Mouse (Mus musculus) small intestine, adult 2 months (tissue): ENCODE measurements around the gene Zscan20. TPM values are rescaled to one million over a fixed set of nuclear protein-coding genes. Genes with fewer than 3 reads are reported as not detected.
"Not testable (repeated sequence)": the region's sequence is repeated elsewhere in the genome, so short reads cannot be mapped to it uniquely, and the experiment has no call there.

Source experiments
- H3K27ac ChIP-seq: fragments of 200-500 bp; 2 replicates; pipeline ENCODE4 v1.5.1; 2012; ENCODE audit warnings: low read depth, low read length, control low read depth, inconsistent platforms; ENCODE audit not compliant: insufficient read depth
- H3K27me3 ChIP-seq: fragments of 200-500 bp; 2 replicates; pipeline ENCODE4 v1.6.1; 2012; ENCODE audit warnings: mild to moderate bottlenecking, moderate library complexity, low read length, inconsistent platforms; ENCODE audit not compliant: control insufficient read depth, insufficient read depth
- H3K36me3 ChIP-seq: fragments of 200-500 bp; 2 replicates; pipeline ENCODE4 v1.6.1; 2012; ENCODE audit warnings: mild to moderate bottlenecking, low read length, control low read depth, inconsistent platforms; ENCODE audit not compliant: control insufficient read depth, insufficient read depth
- H3K4me1 ChIP-seq: fragments of 200-500 bp; 2 replicates; pipeline ENCODE4 v1.6.1; 2012; ENCODE audit warnings: low read length, inconsistent platforms, mixed read lengths; ENCODE audit not compliant: control insufficient read depth, insufficient read depth, insufficient read length
- H3K4me3 ChIP-seq: fragments of 200-500 bp; 2 replicates; pipeline ENCODE4 v1.5.1; 2012; ENCODE audit warnings: low read depth, mild to moderate bottlenecking, control low read depth, inconsistent platforms, low read length, moderate library complexity
- CTCF ChIP-seq: fragments of 200-500 bp; IDR thresholded peaks from 2 replicates; pipeline ENCODE4 v1.5.1; 2012; ENCODE audit warnings: low read depth, mild to moderate bottlenecking, control low read depth, inconsistent platforms, low read length, moderate library complexity, mixed read lengths; ENCODE audit not compliant: insufficient replicate concordance, insufficient read length; ENCODE audit errors: extremely low read depth
- POLR2A ChIP-seq: fragments of 200-500 bp; IDR thresholded peaks from 2 replicates; pipeline ENCODE4 v1.6.1; 2012; ENCODE audit warnings: low read depth, mild to moderate bottlenecking, control low read depth, inconsistent platforms, low read length, moderate library complexity
- WGBS: fragments of 180-500 bp; shearing (Covaris S2); methylation state at CpG from one replicate; pipeline ENCODE4 v1.1.7; 2018; 5-methylcytosine and 5-hydroxymethylcytosine counted together
- polyA plus RNA-seq: library from polyadenylated mRNA; depleted of rRNA; stranded (reverse); fragments of >200 nt; gene quantifications from 2 replicates; pipeline ENCODE4 v1.2.3, GENCODE M21; 2012; rRNA removed

Gene Zscan20
- polyA plus RNA-seq, 1 experiment: 1.6 TPM

DNA sequence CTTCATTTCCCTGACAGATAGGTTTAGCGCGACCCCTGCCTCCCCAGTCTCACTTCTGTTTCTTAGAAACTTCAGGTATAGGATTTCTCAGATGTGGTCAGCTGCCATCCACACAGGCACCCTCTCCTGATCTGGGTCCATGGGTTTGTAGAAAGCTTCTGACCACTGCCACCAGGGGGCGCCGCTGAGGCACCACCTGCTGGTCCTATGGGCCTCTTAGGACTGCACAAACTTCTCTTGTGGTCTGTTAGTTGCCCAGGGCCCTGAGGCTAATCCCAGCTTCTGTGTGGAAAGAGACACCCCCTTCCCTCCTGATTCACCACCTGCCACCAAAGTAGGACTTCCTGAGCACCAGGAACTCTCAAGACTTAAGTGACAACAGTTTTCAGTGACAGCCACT, 30.7 kb downstream of the Zscan20 start:
- no peak overlapping the region for H3K4me3 ChIP-seq
- no peaks in the 10 kb centered on the region for H3K27me3 ChIP-seq
- no peaks in the 10 kb centered on the region for H3K4me1 ChIP-seq
- no peak overlapping the region for H3K27ac ChIP-seq
- WGBS: 48% methylated on average over 4 of the region's 4 CpGs
- H3K36me3 ChIP-seq: no peaks in the 10 kb centered on the region; the same call in 1 of the 2 replicates
- no peak for TF ChIP-seq POLR2A
- TF ChIP-seq CTCF: peak; percentile 93; the same call in 1 of the 2 replicates

GRCm38 (mm10) chr4:128575811-128576210, 34.1 kb downstream of the Zscan20 start:
- Histone ChIP-seq H3K4me1 (no peaks in the 10 kb centered on the region), H3K36me3 (no peaks in the 10 kb centered on the region), H3K27ac (no peak overlapping the region), H3K27me3 (no peaks in the 10 kb centered on the region), H3K4me3 (no peak overlapping the region)
- 52% methylated on average over 4 of the region's 4 CpGs for WGBS
- no peak for TF ChIP-seq POLR2A

GRCm38 (mm10) chr4:128560327-128560726, 49.6 kb downstream of the Zscan20 start:
- no peaks in the 10 kb centered on the region for H3K36me3 ChIP-seq
- TF ChIP-seq CTCF (no peak), POLR2A (no peak)
- no peak overlapping the region for H3K27ac ChIP-seq
- WGBS: 78% methylated on average over 3 of the region's 3 CpGs
- no peaks in the 10 kb centered on the region for H3K27me3 ChIP-seq
- H3K4me3 ChIP-seq: no peak overlapping the region
- no peaks in the 10 kb centered on the region for H3K4me1 ChIP-seq

- H3K4me1 ChIP-seq: no peaks in the 10 kb centered on the region
- no peak for TF ChIP-seq POLR2A
- no peak for TF ChIP-seq CTCF
- no peak overlapping the region for H3K27ac ChIP-seq
- H3K36me3 ChIP-seq: no peaks in the 10 kb centered on the region
- H3K4me3 ChIP-seq: no peak overlapping the region
- 93% methylated on average over 2 of the region's 2 CpGs for WGBS
- no peaks in the 10 kb centered on the region for H3K27me3 ChIP-seq
Observed at GRCm38 (mm10) chr4:128554198-128554597, 55.7 kb downstream of the Zscan20 start.

DNA sequence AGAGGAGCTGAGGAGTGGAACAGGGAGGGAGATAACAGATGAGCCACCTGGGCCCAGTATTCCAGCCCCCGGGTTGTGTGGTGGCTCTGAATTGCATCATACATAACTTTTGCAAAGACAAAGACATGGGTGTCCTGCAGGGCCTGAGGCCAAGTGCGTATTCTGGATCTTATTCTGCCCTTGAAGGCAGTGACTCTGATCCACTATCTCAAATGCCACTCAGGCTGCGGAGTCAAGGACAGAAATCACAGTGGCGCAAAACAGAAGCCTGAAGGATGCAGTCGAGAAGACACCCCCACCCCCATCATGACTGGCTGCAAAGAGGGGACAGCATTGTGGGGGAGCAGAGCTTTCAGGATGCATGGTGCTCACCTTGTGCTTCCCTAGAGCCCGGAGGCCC, 59.1 kb downstream of the Zscan20 start:
- Histone ChIP-seq H3K4me3 (no peak overlapping the region), H3K36me3 (no peaks in the 10 kb centered on the region), H3K27ac (no peak overlapping the region), H3K27me3 (no peaks in the 10 kb centered on the region), H3K4me1 (no peaks in the 10 kb centered on the region)
- TF ChIP-seq POLR2A: no peak
- 76% methylated on average over 6 of the region's 6 CpGs for WGBS

GRCm38 (mm10) chr4:128543956-128544486, 65.9 kb downstream of the Zscan20 start:
- 57% methylated on average over 2 of the region's 2 CpGs for WGBS
- not testable (repeated sequence) for H3K27me3 ChIP-seq, H3K27ac ChIP-seq, H3K4me3 ChIP-seq, H3K4me1 ChIP-seq, H3K36me3 ChIP-seq

DNA sequence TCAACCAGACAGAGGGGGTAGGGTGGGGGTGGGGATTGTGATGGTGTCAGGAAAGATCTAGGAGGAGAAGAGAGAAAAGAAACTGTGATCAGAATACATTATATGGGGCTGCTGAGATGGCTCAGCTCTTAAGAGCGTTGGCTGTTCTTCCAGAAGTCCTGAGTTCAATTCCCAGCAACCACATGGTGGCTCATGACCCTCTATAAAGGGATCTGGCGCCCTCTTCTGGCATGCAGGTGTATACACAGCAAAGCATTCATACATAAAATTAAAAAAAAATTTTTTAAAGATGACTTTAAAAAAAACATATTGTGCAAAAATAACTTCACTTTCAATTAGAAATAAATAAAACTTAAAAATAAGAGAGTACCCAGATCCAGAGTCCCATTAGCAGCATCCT, 66.5 kb downstream of the Zscan20 start:
- no peaks in the 10 kb centered on the region for H3K4me1 ChIP-seq
- H3K27me3 ChIP-seq: no peaks in the 10 kb centered on the region; the same call in 1 of the 2 replicates
- H3K27ac ChIP-seq: no peak overlapping the region
- H3K36me3 ChIP-seq: no peaks in the 10 kb centered on the region
- no peak overlapping the region for H3K4me3 ChIP-seq
- TF ChIP-seq POLR2A: no peak
- no peak for TF ChIP-seq CTCF
- 30% methylated on average over 2 of the region's 2 CpGs for WGBS

Other genes starting within 250 kb of the Zscan20 start
- 3.5 and 6.1 TPM in 2 replicates for gene Tlr12, start 8.5 kb upstream of the Zscan20 start, polyA plus RNA-seq
- 42.0 and 83.8 TPM in 2 replicates for gene Phc2, start 44.6 kb upstream of the Zscan20 start, polyA plus RNA-seq
- 0.11 and 0.32 TPM in 2 replicates for gene A3galt2, start 145.3 kb upstream of the Zscan20 start, polyA plus RNA-seq
- gene Zfp362, start 195.9 kb upstream of the Zscan20 start, polyA plus RNA-seq: 19.8 and 37.8 TPM in 2 replicates